Mouse (Mus musculus) E14TG2a.4 (cell line): ENCODE data around the gene Hoxb4.

Source experiments
- CTCF ChIP-seq: conservative IDR thresholded peaks from 2 replicates; pipeline ENCODE4 v1.5.1; 2014; ENCODE audit warnings: low read length
- NANOG ChIP-seq: IDR thresholded peaks from 2 replicates; pipeline ENCODE4 v1.6.1; 2014; ENCODE audit warnings: borderline replicate concordance, low read length, mixed read lengths
- POU5F1 ChIP-seq: IDR thresholded peaks from 2 replicates; pipeline ENCODE4 v1.6.1; 2014; ENCODE audit warnings: low read length, borderline replicate concordance

GRCm38 (mm10) chr11:96282795-96283430 is 35.2 kb upstream of the Hoxb4 start:
- TF ChIP-seq CTCF (no peak), POU5F1 (no peak), NANOG (no peak)
